Mouse (Mus musculus): ENCODE data around the gene Olfr1153.

Gene Olfr1153

DNA sequence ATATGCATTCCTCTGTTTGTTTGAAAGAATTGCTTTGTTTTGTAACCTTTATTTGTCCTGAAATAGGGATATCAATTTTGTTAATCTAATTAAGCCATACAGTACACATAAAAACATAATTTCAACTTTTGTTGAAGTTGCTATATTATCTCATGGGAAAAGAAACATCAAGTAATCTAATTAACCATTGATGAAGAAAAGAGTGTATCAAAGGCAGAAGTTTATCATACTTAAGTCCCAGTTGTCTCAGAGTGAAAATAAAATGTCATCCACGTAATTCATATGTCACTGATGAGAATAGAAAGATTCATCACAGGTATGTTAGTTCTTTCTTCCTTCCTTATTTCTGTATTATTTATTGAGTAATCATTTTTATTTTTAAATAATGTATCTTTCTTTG lies at the start of gene Olfr1153:
Gene Olfr1153, plus strand, starts transcription at position 301 of the 400 bp plus-strand sequence.
- DNase-seq, result no peak

DNA sequence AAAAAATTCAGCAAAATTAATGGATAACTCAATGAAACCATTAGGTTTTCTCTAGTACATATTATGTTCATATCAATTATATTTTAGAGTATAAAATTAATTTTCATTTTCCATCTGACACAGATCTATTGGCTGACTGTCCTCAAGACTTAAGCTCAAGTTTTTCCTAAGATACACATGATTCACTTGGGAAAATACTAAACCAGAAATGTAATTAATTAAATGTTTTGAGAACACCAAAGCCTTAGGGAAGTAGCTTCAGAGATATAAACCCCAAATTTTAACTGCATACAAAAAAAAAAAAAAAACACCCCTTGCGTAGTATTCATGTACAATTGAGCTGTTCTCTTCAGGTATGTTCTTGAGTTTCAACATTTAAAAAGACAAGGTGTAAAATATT lies 39.2 kb upstream of the Olfr1153 start, which contains the start of gene Olfr1151:
Gene Olfr1151, plus strand, starts transcription at position 301 of the 400 bp plus-strand sequence.
- DNase-seq, result no peak

DNA sequence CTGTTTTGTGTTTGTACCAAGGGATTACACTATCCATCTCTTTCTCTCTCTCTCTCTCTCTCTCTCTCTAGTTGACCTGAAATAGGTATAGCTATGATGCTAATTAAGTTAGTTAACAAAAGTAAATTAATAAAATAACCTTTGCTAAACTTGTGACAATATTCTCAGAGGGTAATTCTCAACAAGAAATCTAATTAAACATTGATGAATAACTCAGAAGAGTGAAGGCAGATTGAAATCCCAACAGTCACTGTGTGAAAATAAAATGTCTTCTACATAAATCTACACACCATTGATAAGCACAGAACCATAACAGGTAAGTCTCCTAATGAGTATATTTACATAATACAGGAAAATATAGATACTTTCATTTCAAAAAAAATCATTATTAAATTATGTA lies 28.6 kb upstream of the Olfr1153 start, which contains the start of gene Olfr1152:
Gene Olfr1152, plus strand, starts transcription at position 301 of the 400 bp plus-strand sequence.
- DNase-seq, result no peak

DNA sequence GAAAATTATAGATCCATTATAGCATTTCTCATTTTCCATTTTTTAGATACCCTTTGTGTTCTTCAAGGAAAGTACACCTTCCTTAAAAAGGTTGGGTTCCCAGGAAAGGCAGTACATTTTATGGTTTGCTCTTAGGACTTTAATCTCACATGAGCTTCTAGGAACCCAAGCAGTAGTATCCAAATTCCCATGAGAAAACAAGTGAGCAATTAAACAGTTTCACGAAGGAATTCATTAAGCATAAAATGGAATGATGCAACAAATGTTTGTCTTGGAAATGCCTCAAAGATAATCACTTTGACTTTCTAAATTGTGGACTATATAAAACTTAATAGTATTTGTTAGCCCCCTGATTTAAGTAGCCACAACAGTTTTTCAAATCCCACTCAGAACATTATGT lies 10.3 kb downstream of the Olfr1153 start, which contains the start of gene Olfr1154:
Gene Olfr1154, minus strand, starts transcription at position 101 of the 400 bp plus-strand sequence.
- no peak for DNase-seq

DNA sequence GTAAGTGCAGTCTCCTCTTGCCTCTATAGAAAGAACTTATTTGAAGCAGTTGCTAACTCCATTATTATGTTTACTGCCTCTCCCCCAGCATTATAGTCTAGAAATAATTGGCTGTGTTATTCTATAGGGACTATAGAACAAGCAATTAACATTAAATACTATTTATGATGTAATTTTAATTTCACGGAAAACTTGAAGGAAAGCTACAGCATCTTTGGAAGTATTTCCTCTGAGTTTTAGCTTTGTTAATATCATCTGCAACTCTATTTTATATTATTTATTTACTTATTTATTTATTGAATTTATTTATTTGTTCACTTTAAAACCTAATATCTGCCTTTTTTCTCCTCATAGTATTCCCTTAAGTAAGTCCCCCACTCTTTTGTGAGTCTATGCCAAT lies 50.3 kb downstream of the Olfr1153 start, which contains the start of gene Olfr1155:
Gene Olfr1155, minus strand, starts transcription at position 101 of the 400 bp plus-strand sequence.
- DNase-seq, result no peak
